Mouse (Mus musculus) testis, postnatal 14 days (tissue): ENCODE data around the gene Myrfl.

Experiments
- DNase-seq: peaks from one replicate; pipeline ENCODE4 v3.0.0; 2021; ENCODE audit warnings: low spot score

The Myrfl gene

GRCm38 (mm10) chr10:116755881-116756581, 140.7 kb downstream of the Myrfl start:
- no peak for DNase-seq

GRCm38 (mm10) chr10:116754940-116755339, 141.8 kb downstream of the Myrfl start:
- DNase-seq = no peak

GRCm38 (mm10) chr10:116750895-116751294, 145.8 kb downstream of the Myrfl start:
- no peak for DNase-seq

GRCm38 (mm10) chr10:116750062-116750461, 146.7 kb downstream of the Myrfl start:
- no peak for DNase-seq

GRCm38 (mm10) chr10:116748681-116749080, 148.0 kb downstream of the Myrfl start:
- DNase-seq = no peak

GRCm38 (mm10) chr10:116746281-116747011, 150.3 kb downstream of the Myrfl start:
- no peak for DNase-seq

GRCm38 (mm10) chr10:116742696-116743095, 154.0 kb downstream of the Myrfl start:
- no peak for DNase-seq

- DNase-seq = no peak
Observed at GRCm38 (mm10) chr10:116742189-116742588, 154.5 kb downstream of the Myrfl start.

GRCm38 (mm10) chr10:116741343-116741742, 155.4 kb downstream of the Myrfl start:
- DNase-seq = no peak

GRCm38 (mm10) chr10:116740073-116740472, 156.6 kb downstream of the Myrfl start:
- DNase-seq = no peak

- no peak for DNase-seq
Observed at GRCm38 (mm10) chr10:116738533-116738932, 158.2 kb downstream of the Myrfl start.

GRCm38 (mm10) chr10:116735607-116736006, 161.1 kb downstream of the Myrfl start:
- DNase-seq = peak; percentile 25

GRCm38 (mm10) chr10:116733651-116734050, 163.1 kb downstream of the Myrfl start:
- DNase-seq = no peak

- DNase-seq = no peak
Observed at GRCm38 (mm10) chr10:116730033-116730652, 166.6 kb downstream of the Myrfl start.

GRCm38 (mm10) chr10:116728860-116729259, 167.9 kb downstream of the Myrfl start:
- no peak for DNase-seq

- no peak for DNase-seq
Observed at GRCm38 (mm10) chr10:116727702-116728298, 168.9 kb downstream of the Myrfl start.
